Mouse (Mus musculus): Measurements from ENCODE around the gene Zscan12. TPM values are rescaled to one million over a fixed set of nuclear protein-coding genes. Genes with fewer than 3 reads are reported as not detected.

Gene Zscan12
- total and polyA plus RNA-seq, 3 experiments = 10.2 to 14.7 (median 10.6) TPM

DNA sequence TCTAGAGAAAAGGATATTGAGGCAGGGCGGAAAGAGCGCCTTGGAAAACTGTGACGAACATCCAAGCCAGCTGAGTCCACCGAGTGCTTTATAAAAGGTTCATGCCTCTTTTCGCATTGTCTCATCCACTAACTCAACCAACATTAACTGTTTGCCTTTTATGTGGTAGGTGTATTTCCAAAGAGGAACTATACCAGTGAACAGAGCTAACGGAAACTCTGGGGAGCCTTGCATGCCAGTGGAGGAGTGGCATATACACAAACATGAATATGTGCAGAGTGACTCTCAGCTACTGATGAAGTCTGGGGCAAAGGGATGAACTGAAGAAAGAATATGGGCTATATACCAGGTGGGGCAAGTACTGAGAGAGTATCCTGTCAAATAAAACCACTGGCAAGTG is 39.2 kb upstream of the Zscan12 start:
- Histone ChIP-seq H3K4me1 (ENCODE audit: control insufficient read depth in 1 of 2, insufficient read depth in 2 of 2) (peaks cover 0 to 27% of the 10 kb centered on the region in 2 experiments; a peak in 2 of 4 replicates), H3K36me3 (replicated peaks in 1 of 2; ENCODE audit: control insufficient read depth in 1 of 2, insufficient read depth in 1 of 2, low read length in 1 of 2) (no peaks in the 10 kb centered on the region), H3K4me3 (replicated peaks in 1 of 3; ENCODE audit: low read depth in 2 of 3, low read length in 2 of 3, poor library complexity in 1 of 3) (peak overlapping the region in 1 of 3 experiments; percentile 58), H3K4me2 (ENCODE audit: insufficient read depth, low read depth, poor library complexity, severe bottlenecking) (peak overlapping the region; percentile 93), H3K9ac (ENCODE audit: insufficient read depth, low read depth) (no peak overlapping the region), H3K79me2 (replicated peaks; ENCODE audit: control insufficient read depth, extremely low read depth, insufficient read depth, poor library complexity, severe bottlenecking) (no peaks in the 10 kb centered on the region), H3K27ac (ENCODE audit: insufficient read depth, low read depth) (no peak overlapping the region), H3K27me3 (replicated peaks) (peaks cover 11% of the 10 kb centered on the region), H3K9me3 (replicated peaks; ENCODE audit: low read length) (no peaks in the 10 kb centered on the region)
- in situ Hi-C loops (cut with MboI; ENCODE audit: low pct_ligation_motif_present, low pct_unique_long_range_greater_than_20kb, low sequenced_read_pairs) = no loop called here
- DNase-seq (ENCODE audit: extremely low read depth) = no peak
- dilution Hi-C loops (cut with MboI; ENCODE audit: extremely low pct_ligation_motif_present, extremely low pct_unique_long_range_greater_than_20kb, low sequenced_read_pairs) = no loop called here
- TF ChIP-seq JUND (conservative IDR thresholded peaks at IDR 0.05; ENCODE audit: low read depth, low read length) = no peak
- no peak for TF ChIP-seq CHD1 (IDR thresholded peaks at IDR 0.05; ENCODE audit: low read depth, low read length)
- TF ChIP-seq GABPA (IDR thresholded peaks at IDR 0.05; ENCODE audit: insufficient replicate concordance, low read depth, low read length) = no peak
- TF ChIP-seq MYC (IDR thresholded peaks at IDR 0.05; ENCODE audit: low read depth, low read length) = no peak
- TF ChIP-seq ZMIZ1 (IDR thresholded peaks at IDR 0.05; ENCODE audit: low read depth, low read length) = no peak
- TF ChIP-seq E2F4 (IDR thresholded peaks at IDR 0.05; ENCODE audit: insufficient replicate concordance, low read depth, low read length) = no peak
- no peak for TF ChIP-seq UBTF (IDR thresholded peaks at IDR 0.05; ENCODE audit: low read depth, low read length)
- no peak for TF ChIP-seq ETS1 (conservative IDR thresholded peaks at IDR 0.05; ENCODE audit: low read depth, low read length)
- TF ChIP-seq MAX (IDR thresholded peaks at IDR 0.05; ENCODE audit: low read length) = no peak
- TF ChIP-seq POLR2AphosphoS2 (IDR thresholded peaks at IDR 0.05; ENCODE audit: low read depth, low read length) = no peak
- TF ChIP-seq SIN3A (IDR thresholded peaks at IDR 0.05; ENCODE audit: low read length) = no peak
- no peak for TF ChIP-seq ZNF384 (IDR thresholded peaks at IDR 0.05; ENCODE audit: low read depth, low read length)
- TF ChIP-seq MAZ (IDR thresholded peaks at IDR 0.05; ENCODE audit: low read depth, low read length) = no peak
- TF ChIP-seq ELF1 (IDR thresholded peaks at IDR 0.05; ENCODE audit: low read depth, low read length) = no peak
- no peak for TF ChIP-seq RAD21 (IDR thresholded peaks at IDR 0.05; ENCODE audit: low read depth, low read length)
- TF ChIP-seq ZKSCAN1 (IDR thresholded peaks at IDR 0.05; ENCODE audit: borderline replicate concordance, low read depth, low read length) = no peak
- no peak for TF ChIP-seq TCF12 (IDR thresholded peaks at IDR 0.05; ENCODE audit: low read depth, low read length)
- TF ChIP-seq USF1 (IDR thresholded peaks at IDR 0.05; ENCODE audit: low read depth, low read length) = no peak
- no peak for TF ChIP-seq PAX5 (IDR thresholded peaks at IDR 0.05; ENCODE audit: low read length)
- no peak for TF ChIP-seq HCFC1 (IDR thresholded peaks at IDR 0.05; ENCODE audit: low read depth, low read length)

DNA sequence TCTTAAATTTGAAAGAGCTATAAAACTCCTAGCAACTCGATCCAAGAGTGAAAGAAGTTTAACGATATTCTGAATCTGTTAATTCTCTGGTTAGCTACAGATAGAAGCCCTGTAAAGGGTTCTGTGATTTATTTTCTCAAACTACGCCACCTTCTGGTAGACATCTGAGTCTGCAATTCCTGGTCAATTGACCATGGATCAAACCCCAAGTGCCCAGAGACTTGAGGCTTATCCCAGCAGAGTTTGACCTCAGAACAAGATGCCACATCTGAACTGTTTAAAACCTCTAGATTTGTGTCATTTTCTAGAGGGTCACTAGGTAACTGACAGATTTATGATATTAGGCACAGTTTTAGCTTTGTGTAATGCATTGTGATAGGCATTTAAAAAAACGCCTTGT is 36.4 kb upstream of the Zscan12 start:
- peak overlapping the region; percentile 10 to 56 (median 23) for H3K4me3 ChIP-seq (replicated peaks in 1 of 3; ENCODE audit: low read depth in 2 of 3, low read length in 2 of 3, poor library complexity in 1 of 3)
- H3K9ac ChIP-seq (ENCODE audit: insufficient read depth, low read depth) = no peak overlapping the region; the same call in 1 of the 2 replicates
- in situ Hi-C loops (cut with MboI; ENCODE audit: low pct_ligation_motif_present, low pct_unique_long_range_greater_than_20kb, low sequenced_read_pairs) = loop anchor here (5.0 kb wide), 2 partner anchors 49 to 164 kb away; no protein-coding TSS in a partner anchor
- H3K9me3 ChIP-seq (replicated peaks; ENCODE audit: low read length) = no peaks in the 10 kb centered on the region
- no peaks in the 10 kb centered on the region for H3K36me3 ChIP-seq (replicated peaks in 1 of 2; ENCODE audit: control insufficient read depth in 1 of 2, insufficient read depth in 1 of 2, low read length in 1 of 2)
- H3K79me2 ChIP-seq (replicated peaks; ENCODE audit: control insufficient read depth, extremely low read depth, insufficient read depth, poor library complexity, severe bottlenecking) = no peaks in the 10 kb centered on the region
- peak overlapping the region; percentile 45 for H3K4me2 ChIP-seq (ENCODE audit: insufficient read depth, low read depth, poor library complexity, severe bottlenecking)
- peaks cover 18% of the 10 kb centered on the region for H3K27me3 ChIP-seq (replicated peaks)
- TF ChIP-seq MAFK (IDR thresholded peaks at IDR 0.05; ENCODE audit: insufficient replicate concordance, low read length) (no peak), MAX (IDR thresholded peaks at IDR 0.05; ENCODE audit: low read length) (no peak), NELFE (IDR thresholded peaks at IDR 0.05; ENCODE audit: low read depth, low read length) (no peak), USF2 (conservative IDR thresholded peaks at IDR 0.05; ENCODE audit: low read depth, low read length) (no peak), SMC3 (IDR thresholded peaks at IDR 0.05; ENCODE audit: low read depth, low read length) (peak; percentile 59), POLR2AphosphoS2 (IDR thresholded peaks at IDR 0.05; ENCODE audit: low read depth, low read length) (no peak), GABPA (IDR thresholded peaks at IDR 0.05; ENCODE audit: insufficient replicate concordance, low read depth, low read length) (no peak), RCOR1 (conservative IDR thresholded peaks at IDR 0.05; ENCODE audit: low read depth, low read length) (0 out of 2 replicates have a peak, but pooled peaks have one; percentile 8), NRF1 (IDR thresholded peaks at IDR 0.05; ENCODE audit: low read depth, low read length) (no peak), PAX5 (IDR thresholded peaks at IDR 0.05; ENCODE audit: low read length) (no peak), RAD21 (IDR thresholded peaks at IDR 0.05; ENCODE audit: low read depth, low read length) (peak; percentile 50), UBTF (IDR thresholded peaks at IDR 0.05; ENCODE audit: low read depth, low read length) (no peak), ZKSCAN1 (IDR thresholded peaks at IDR 0.05; ENCODE audit: borderline replicate concordance, low read depth, low read length) (no peak), USF1 (IDR thresholded peaks at IDR 0.05; ENCODE audit: low read depth, low read length) (no peak), CHD1 (IDR thresholded peaks at IDR 0.05; ENCODE audit: low read depth, low read length) (no peak), CTCF (conservative IDR thresholded peaks at IDR 0.05 in 1 of 2, IDR thresholded peaks at IDR 0.05 in 1 of 2; ENCODE audit: low read depth in 2 of 2, low read length in 2 of 2) (peak; percentile 43 to 74), JUN (IDR thresholded peaks at IDR 0.05; ENCODE audit: insufficient read depth, low read depth, low read length) (no peak), SIN3A (IDR thresholded peaks at IDR 0.05; ENCODE audit: low read length) (no peak), ZC3H11A (IDR thresholded peaks at IDR 0.05; ENCODE audit: low read depth, low read length) (no peak), ZNF384 (IDR thresholded peaks at IDR 0.05; ENCODE audit: low read depth, low read length) (0 out of 2 replicates have a peak, but pooled peaks have one; percentile 4), MYC (IDR thresholded peaks at IDR 0.05; ENCODE audit: low read depth, low read length) (0 out of 2 replicates have a peak, but pooled peaks have one; percentile 10), ETS1 (conservative IDR thresholded peaks at IDR 0.05; ENCODE audit: low read depth, low read length) (no peak)
- DNase-seq (ENCODE audit: extremely low read depth) = peak; percentile 68
- dilution Hi-C loops (cut with MboI; ENCODE audit: extremely low pct_ligation_motif_present, extremely low pct_unique_long_range_greater_than_20kb, low sequenced_read_pairs) = no loop called here
- peaks cover 0 to 27% of the 10 kb centered on the region in 2 experiments; a peak in 2 of 4 replicates for H3K4me1 ChIP-seq (ENCODE audit: control insufficient read depth in 1 of 2, insufficient read depth in 2 of 2)
- no peak overlapping the region for H3K27ac ChIP-seq (ENCODE audit: insufficient read depth, low read depth)
